Mouse (Mus musculus) stomach, embryonic 15.5 days (tissue): ENCODE measurements around the gene Arpc2. TPM values are rescaled to one million over a fixed set of nuclear protein-coding genes. Genes with fewer than 3 reads are reported as not detected.

Experiments
- ATAC-seq: fragments of 200-750 bp; cut with Nextera tagmentation; 2 replicates; pipeline ENCODE4 v1.8.0; 2017; ENCODE audit warnings: low read depth, moderate number of reproducible peaks, moderate TSS enrichment; ENCODE audit not compliant: insufficient read depth, low FRiP score
- H3K27ac ChIP-seq: fragments of 300-500 bp; sonication (generic); 2 replicates; pipeline ENCODE4 v1.5.1; 2015; ENCODE audit warnings: mild to moderate bottlenecking, inconsistent platforms
- H3K27me3 ChIP-seq: fragments of 300-500 bp; sonication (generic); replicated peaks from 2 replicates; pipeline ENCODE4 v1.6.1; 2015; ENCODE audit warnings: inconsistent platforms
- H3K36me3 ChIP-seq: fragments of 300-500 bp; sonication (generic); 2 replicates; pipeline ENCODE4 v1.6.1; 2015; ENCODE audit warnings: inconsistent platforms
- H3K4me1 ChIP-seq: fragments of 300-500 bp; sonication (generic); 2 replicates; pipeline ENCODE4 v1.6.1; 2015; ENCODE audit warnings: inconsistent platforms
- H3K4me2 ChIP-seq: fragments of 300-500 bp; sonication (generic); 2 replicates; pipeline ENCODE4 v1.6.1; 2015; ENCODE audit warnings: mild to moderate bottlenecking, inconsistent platforms
- H3K4me3 ChIP-seq: fragments of 300-500 bp; sonication (generic); replicated peaks from 2 replicates; pipeline ENCODE4 v1.5.1; 2015; ENCODE audit warnings: inconsistent platforms
- H3K9ac ChIP-seq: fragments of 300-500 bp; sonication (generic); 2 replicates; pipeline ENCODE4 v1.6.1; 2015; ENCODE audit warnings: inconsistent platforms
- H3K9me3 ChIP-seq: fragments of 300-500 bp; sonication (generic); 2 replicates; pipeline ENCODE4 v1.6.1; 2016; ENCODE audit warnings: inconsistent platforms
- WGBS: fragments of 180-500 bp; shearing (Covaris S2); methylation state at CpG from one replicate; pipeline ENCODE4 v1.1.7; 2015; 5-methylcytosine and 5-hydroxymethylcytosine counted together
- polyA plus RNA-seq: library from polyadenylated mRNA; unstranded; fragments of >200 nt; fragmentation: Nextera tagmentation; extraction: Ambion mirVana; gene quantifications from 2 replicates; pipeline ENCODE4 v1.2.1, GENCODE M21; 2015

The Arpc2 gene
- polyA plus RNA-seq, 1 experiment from 2014 or later: 493 TPM

- WGBS: 76% methylated on average over 8 of the region's 8 CpGs
- Histone ChIP-seq H3K27me3 (no peaks in the 10 kb centered on the region), H3K27ac (no peak overlapping the region), H3K9ac (no peak overlapping the region), H3K4me2 (no peak overlapping the region), H3K36me3 (no peaks in the 10 kb centered on the region), H3K4me1 (no peaks in the 10 kb centered on the region), H3K4me3 (no peak overlapping the region), H3K9me3 (no peaks in the 10 kb centered on the region)
- no peak for ATAC-seq
Observed at GRCm38 (mm10) chr1:74206642-74207041, 29.2 kb upstream of the Arpc2 start.

GRCm38 (mm10) chr1:74207906-74208305, 28.0 kb upstream of the Arpc2 start:
- H3K36me3 ChIP-seq: no peaks in the 10 kb centered on the region
- 55% methylated on average over 9 of the region's 9 CpGs for WGBS
- no peaks in the 10 kb centered on the region for H3K4me1 ChIP-seq
- no peaks in the 10 kb centered on the region for H3K9me3 ChIP-seq
- no peaks in the 10 kb centered on the region for H3K27me3 ChIP-seq
- no peak overlapping the region for H3K9ac ChIP-seq
- H3K4me2 ChIP-seq: no peak overlapping the region
- 0 out of 2 replicates have a peak, but pooled peaks have one; percentile 18 for ATAC-seq
- H3K4me3 ChIP-seq: no peak overlapping the region
- H3K27ac ChIP-seq: no peak overlapping the region

DNA sequence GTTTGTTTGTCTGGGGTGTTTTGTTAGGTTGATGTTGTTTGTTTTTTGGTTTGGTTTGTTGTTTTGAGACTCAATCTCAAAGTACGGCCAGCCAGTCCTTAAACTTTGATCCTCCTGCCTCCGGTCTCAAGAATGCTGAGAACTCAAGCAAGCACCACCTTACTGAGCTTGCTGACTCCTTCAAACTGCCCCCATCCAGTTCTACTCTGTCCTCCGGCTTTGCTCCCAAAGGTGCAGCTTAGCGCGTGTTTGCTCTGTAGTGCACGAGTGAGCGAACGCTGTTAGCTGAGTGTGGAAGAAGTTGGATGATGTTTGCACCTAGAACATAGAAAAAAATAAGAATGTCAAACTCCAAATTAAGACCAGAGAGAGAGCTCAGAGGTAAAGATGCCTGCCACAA, 26.9 kb upstream of the Arpc2 start:
- no peak for ATAC-seq
- 87% methylated on average over 8 of the region's 8 CpGs for WGBS

GRCm38 (mm10) chr1:74219922-74220321, 16.0 kb upstream of the Arpc2 start:
- Histone ChIP-seq H3K36me3 (no peaks in the 10 kb centered on the region), H3K9ac (no peak overlapping the region), H3K4me3 (no peak overlapping the region), H3K4me2 (no peak overlapping the region), H3K27ac (no peak overlapping the region), H3K4me1 (no peaks in the 10 kb centered on the region), H3K9me3 (no peaks in the 10 kb centered on the region), H3K27me3 (no peaks in the 10 kb centered on the region)
- WGBS: 88% methylated on average over 7 of the region's 7 CpGs
- no peak for ATAC-seq

More for the DNA sequence above, 26.9 kb upstream of the Arpc2 start:
- Histone ChIP-seq H3K27me3 (no peaks in the 10 kb centered on the region), H3K4me1 (no peaks in the 10 kb centered on the region), H3K36me3 (no peaks in the 10 kb centered on the region), H3K27ac (no peak overlapping the region), H3K4me3 (no peak overlapping the region), H3K9me3 (no peaks in the 10 kb centered on the region), H3K9ac (no peak overlapping the region), H3K4me2 (no peak overlapping the region)

DNA sequence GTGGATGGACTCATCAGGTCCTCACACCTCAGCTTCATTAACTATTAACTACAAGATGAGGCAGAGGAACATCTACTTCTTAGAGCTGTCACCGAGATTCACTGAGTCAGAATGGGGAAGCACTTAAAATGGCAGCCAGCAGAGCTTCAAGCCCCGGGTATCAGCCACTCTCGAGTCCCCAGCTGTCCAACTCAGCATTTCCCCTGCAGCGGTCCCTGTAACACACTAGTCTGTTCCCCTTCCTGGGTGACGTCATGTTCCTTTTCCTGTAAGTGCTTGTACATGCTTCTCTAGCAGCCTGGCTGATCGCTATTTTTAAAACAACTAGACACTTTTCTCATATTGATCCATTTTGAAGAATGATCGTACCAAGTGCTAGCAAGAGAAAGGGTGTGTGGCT, 8.6 kb upstream of the Arpc2 start:
- H3K4me2 ChIP-seq: no peak overlapping the region
- no peak for ATAC-seq
- no peak overlapping the region for H3K27ac ChIP-seq
- no peak overlapping the region for H3K9ac ChIP-seq
- no peaks in the 10 kb centered on the region for H3K9me3 ChIP-seq
- H3K27me3 ChIP-seq: no peaks in the 10 kb centered on the region
- 61% methylated on average over 7 of the region's 7 CpGs for WGBS
- H3K4me1 ChIP-seq: no peaks in the 10 kb centered on the region
- no peak overlapping the region for H3K4me3 ChIP-seq
- no peaks in the 10 kb centered on the region for H3K36me3 ChIP-seq

- no peaks in the 10 kb centered on the region for H3K4me1 ChIP-seq
- no peaks in the 10 kb centered on the region for H3K27me3 ChIP-seq
- no peak overlapping the region for H3K27ac ChIP-seq
- no peak overlapping the region for H3K4me3 ChIP-seq
- H3K36me3 ChIP-seq: no peaks in the 10 kb centered on the region
- H3K9ac ChIP-seq: no peak overlapping the region
- ATAC-seq: no peak
- no peak overlapping the region for H3K4me2 ChIP-seq
- H3K9me3 ChIP-seq: no peaks in the 10 kb centered on the region
- 44% methylated on average over 2 of the region's 2 CpGs for WGBS
Observed at GRCm38 (mm10) chr1:74229942-74230341, 5.9 kb upstream of the Arpc2 start.

DNA sequence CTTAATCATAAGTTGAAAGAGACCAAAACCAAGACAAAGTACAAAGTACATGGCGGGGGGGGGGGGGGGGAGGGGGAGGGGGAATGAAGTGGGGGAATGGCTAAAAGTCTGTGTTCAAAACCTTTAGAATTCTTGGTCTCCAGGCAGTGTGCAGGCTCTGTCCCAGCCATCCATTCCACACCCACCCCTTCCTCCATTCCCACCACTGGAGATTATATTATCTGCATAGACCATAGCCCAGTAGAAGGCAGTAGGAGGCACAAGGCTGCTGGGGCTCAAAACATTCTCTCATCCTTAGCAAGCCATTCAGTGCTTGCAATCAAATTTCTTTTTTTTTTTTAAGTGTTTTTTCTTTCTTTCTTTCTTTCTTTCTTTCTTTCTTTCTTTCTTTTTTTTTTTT, 4.9 kb upstream of the Arpc2 start:
- H3K36me3 ChIP-seq: no peaks in the 10 kb centered on the region
- H3K27ac ChIP-seq: no peak overlapping the region
- no peaks in the 10 kb centered on the region for H3K4me1 ChIP-seq
- H3K9me3 ChIP-seq: no peaks in the 10 kb centered on the region
- H3K27me3 ChIP-seq: no peaks in the 10 kb centered on the region
- no peak overlapping the region for H3K4me2 ChIP-seq
- 60% methylated on average over 1 of the region's 1 CpGs for WGBS
- no peak overlapping the region for H3K9ac ChIP-seq
- ATAC-seq: no peak
- H3K4me3 ChIP-seq: no peak overlapping the region

DNA sequence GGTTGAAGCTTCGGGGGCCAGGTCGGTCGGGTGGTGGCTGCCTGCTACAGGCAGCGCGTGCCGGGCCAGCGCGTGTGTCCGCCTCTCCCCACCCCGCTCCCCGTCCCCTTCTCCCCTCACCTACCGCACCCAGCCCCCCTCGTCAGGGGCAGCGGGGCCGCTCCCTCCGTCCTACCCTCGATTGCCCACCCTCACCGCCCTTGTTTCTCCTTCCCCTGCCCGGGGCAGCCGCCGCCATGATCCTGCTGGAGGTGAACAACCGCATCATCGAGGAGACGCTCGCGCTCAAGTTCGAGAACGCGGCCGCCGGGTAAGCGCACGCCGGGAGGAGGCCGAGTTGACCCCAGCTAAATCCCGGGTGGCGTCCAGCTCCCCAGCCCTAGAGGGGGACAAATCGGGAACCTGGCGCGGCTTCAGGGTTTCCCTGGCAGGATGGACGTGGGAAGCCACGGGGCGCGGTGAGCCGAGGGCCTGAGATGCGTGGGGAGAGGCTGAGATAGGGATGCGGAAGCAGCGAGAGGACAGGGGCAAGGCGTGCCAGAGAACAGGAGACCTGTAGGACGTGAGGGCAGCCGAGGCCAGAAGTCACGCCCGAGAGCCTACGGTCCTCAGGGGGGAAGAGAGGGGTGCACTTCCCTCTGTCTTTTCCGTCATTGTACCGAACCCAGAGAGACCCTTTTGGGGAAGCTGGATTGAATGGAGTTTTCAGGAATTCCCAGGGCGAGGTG, 870 bp downstream of the Arpc2 start:
- H3K27ac ChIP-seq: peak overlapping the region; percentile 95
- under 1% methylated on average over 41 of the region's 57 CpGs for WGBS
- H3K9me3 ChIP-seq: no peaks in the 10 kb centered on the region
- peak overlapping the region; percentile 78 for H3K4me2 ChIP-seq
- H3K4me1 ChIP-seq: peaks cover 28% of the 10 kb centered on the region
- peak; percentile 51 for ATAC-seq
- peak overlapping the region; percentile 89 for H3K4me3 ChIP-seq
- H3K9ac ChIP-seq: peak overlapping the region; percentile 95
- H3K36me3 ChIP-seq: no peaks in the 10 kb centered on the region
- H3K27me3 ChIP-seq: no peaks in the 10 kb centered on the region

- no peak for ATAC-seq
Observed at GRCm38 (mm10) chr1:74237671-74238070, 1.8 kb downstream of the Arpc2 start.

DNA sequence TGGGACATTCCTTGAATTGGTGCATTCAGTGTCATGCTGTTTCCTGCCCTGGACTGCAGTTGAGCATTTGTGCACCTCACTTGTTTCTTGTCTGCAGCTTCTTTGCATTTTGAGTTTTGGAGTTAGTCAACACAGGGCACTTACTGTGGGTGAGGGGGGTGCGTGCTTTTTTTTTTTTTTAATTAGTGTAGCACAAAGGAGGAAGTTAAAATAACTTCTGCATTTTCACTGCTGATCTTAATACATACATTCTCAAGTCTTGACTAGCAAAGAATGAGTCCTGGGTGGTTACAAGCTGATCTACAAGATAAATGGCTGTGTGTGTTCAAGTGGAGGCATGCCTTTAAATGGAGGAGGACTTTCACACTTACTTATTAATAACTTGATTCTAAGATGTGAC, 2.3 kb downstream of the Arpc2 start:
- Histone ChIP-seq H3K9ac (peak overlapping the region; percentile 95; the same call in 1 of the 2 replicates), H3K4me1 (peaks cover 32% of the 10 kb centered on the region), H3K4me3 (peak overlapping the region; percentile 89), H3K9me3 (no peaks in the 10 kb centered on the region), H3K36me3 (no peaks in the 10 kb centered on the region), H3K27me3 (no peaks in the 10 kb centered on the region), H3K4me2 (peak overlapping the region; percentile 78), H3K27ac (peak overlapping the region; percentile 95)
- no peak for ATAC-seq
- 54% methylated on average over 1 of the region's 1 CpGs for WGBS

More at GRCm38 (mm10) chr1:74237671-74238070, 1.8 kb downstream of the Arpc2 start:
- no peaks in the 10 kb centered on the region for H3K36me3 ChIP-seq
- 22% methylated on average over 5 of the region's 5 CpGs for WGBS
- peaks cover 32% of the 10 kb centered on the region for H3K4me1 ChIP-seq
- peak overlapping the region; percentile 78 for H3K4me2 ChIP-seq
- H3K4me3 ChIP-seq: peak overlapping the region; percentile 89
- H3K27ac ChIP-seq: peak overlapping the region; percentile 95
- H3K27me3 ChIP-seq: no peaks in the 10 kb centered on the region
- H3K9ac ChIP-seq: peak overlapping the region; percentile 95
- H3K9me3 ChIP-seq: no peaks in the 10 kb centered on the region

- Histone ChIP-seq H3K4me3 (peak overlapping the region; percentile 1), H3K27me3 (no peaks in the 10 kb centered on the region), H3K9ac (no peak overlapping the region), H3K36me3 (no peaks in the 10 kb centered on the region), H3K9me3 (no peaks in the 10 kb centered on the region), H3K27ac (peak overlapping the region; percentile 77; the same call in 1 of the 2 replicates), H3K4me2 (peak overlapping the region; percentile 78), H3K4me1 (peaks cover 32% of the 10 kb centered on the region)
- 34% methylated on average over 7 of the region's 7 CpGs for WGBS
- no peak for ATAC-seq
Observed at GRCm38 (mm10) chr1:74239162-74239561, 3.3 kb downstream of the Arpc2 start.

DNA sequence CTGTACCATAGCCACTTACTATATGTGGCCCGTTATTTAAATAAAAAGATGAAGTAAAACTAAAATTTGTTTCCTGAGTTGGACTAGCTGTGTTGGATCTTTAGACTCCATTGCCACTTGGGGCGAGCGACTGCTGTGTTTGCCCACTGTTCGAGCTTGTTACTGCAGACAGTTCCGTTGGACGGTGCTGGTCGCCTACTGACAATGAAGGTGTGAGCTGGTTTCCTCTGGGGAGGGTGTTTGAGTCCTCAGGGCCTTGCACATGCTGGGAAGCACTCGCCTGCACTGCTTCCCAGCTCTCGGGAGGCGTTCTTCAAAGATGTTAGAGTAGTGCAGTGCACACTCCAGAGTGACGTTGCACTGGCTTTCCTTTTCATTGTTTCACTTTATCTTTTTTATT, 3.7 kb downstream of the Arpc2 start:
- Histone ChIP-seq H3K4me2 (peak overlapping the region; percentile 78), H3K4me1 (peaks cover 32% of the 10 kb centered on the region), H3K9me3 (no peaks in the 10 kb centered on the region), H3K27ac (peak overlapping the region; percentile 77), H3K4me3 (peak overlapping the region; percentile 1; the same call in 1 of the 2 replicates), H3K9ac (no peak overlapping the region), H3K27me3 (no peaks in the 10 kb centered on the region), H3K36me3 (no peaks in the 10 kb centered on the region)
- no peak for ATAC-seq
- 41% methylated on average over 11 of the region's 11 CpGs for WGBS
